Mouse (Mus musculus): Measurements from ENCODE around the gene Zfp428.

- TF ChIP-seq POLR2A (IDR thresholded peaks at IDR 0.05; ENCODE audit: extremely low read depth, insufficient read depth, low read length) (no peak), CTCF (IDR thresholded peaks at IDR 0.05; ENCODE audit: extremely low read depth, insufficient read depth, low read length) (no peak)
Measured at GRCm38 (mm10) chr7:24551985-24552759, 45.4 kb downstream of the Zfp428 start.

Measured in cortical plate, adult 2 months (tissue).